Mouse (Mus musculus): ENCODE data around the gene Sall2.
A peak's percentile ranks its signal among the peaks of the same experiment; 100 is the strongest.
"Not testable (repeated sequence)": the region's sequence is repeated elsewhere in the genome, so short reads cannot be mapped to it uniquely, and the experiment has no call there.

The Sall2 gene

DNA sequence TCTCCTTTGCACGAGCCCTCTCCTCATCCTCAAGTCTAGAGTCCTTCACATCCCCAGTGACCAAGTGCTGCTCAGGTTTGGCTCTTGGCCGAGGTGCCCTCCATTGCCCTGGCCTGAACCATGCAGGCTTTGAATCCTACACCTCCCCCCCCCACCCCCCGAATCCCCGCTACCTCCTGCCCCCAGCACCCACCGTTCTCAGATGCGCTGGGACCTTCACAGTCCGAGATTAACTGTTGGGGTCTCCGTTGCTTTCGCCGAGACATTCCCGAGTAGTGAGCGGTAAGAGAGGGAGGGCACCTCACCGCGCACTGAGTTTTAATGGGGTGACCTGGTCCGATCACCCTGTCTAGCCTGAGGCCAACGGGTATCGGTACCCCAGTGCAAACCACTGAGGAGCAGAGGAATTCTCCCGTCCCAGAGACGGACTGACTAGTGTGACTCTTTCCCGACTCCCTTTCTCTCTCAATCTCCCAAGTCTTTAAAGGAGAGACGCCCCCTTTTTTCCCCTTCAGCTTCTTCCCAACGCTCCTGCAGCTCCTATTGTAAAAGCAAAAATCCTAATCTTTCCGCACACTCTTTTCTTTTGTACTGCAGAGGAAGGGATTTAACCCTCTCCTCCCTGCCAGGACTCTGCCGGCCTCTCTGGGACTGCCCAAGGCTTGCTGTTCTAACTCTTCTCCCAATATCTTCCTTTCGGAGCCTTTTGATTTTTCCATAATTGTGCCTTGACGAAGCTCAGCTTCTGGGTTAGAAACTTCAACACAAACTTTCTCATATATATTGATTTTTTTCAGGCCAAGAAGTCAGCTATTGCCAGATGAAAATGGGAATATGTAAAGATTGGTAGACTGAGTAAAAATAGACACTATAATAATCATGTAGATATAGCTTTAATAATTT is at the start of gene Sall2:
Gene Sall2 (minus strand): TSS at position 853 of the 903 bp plus-strand sequence.
- no peak for DNase-seq (ENCODE audit: low spot score in 2 of 2)

DNA sequence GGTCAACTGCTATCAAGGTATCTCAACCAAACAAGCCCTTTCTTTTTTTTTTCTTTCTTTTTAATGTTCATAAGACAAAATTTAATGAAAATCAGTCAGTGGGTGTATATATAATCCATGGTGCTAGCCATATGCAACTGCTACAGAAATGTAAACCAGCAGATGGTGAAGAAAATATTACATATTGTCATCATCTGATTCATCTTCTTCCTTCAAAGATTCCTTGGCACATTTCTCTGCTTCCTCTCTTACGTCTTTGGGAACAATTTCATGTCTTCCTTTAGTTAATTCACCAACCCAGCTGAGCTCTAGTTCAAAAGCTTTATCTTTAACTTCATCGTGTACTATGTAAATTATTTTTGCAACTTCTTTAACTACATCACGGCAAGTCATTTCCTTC is 40.2 kb upstream of the Sall2 start:
- no peak for DNase-seq (ENCODE audit: low spot score in 2 of 2)

DNA sequence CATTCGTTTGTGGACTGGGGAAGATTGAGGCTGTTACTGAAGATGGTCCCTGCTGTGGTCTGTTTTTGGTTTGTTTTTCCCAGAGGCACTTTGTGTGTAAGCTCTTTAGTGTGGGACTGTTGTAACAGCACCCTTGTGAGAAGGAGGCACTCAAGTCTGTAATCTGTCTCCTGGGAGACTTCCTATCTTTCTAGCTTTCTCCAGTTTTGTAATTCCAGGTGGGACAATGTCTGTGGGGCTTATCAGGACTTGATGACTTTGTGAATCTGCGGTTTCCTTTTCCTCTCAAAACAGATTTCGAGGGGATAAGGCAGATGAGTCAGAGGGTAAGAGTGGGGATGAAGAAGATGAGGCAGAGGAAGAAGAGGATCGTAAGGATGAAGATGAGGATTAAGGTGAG is 27.7 kb upstream of the Sall2 start, which contains the start of gene Olfr1513:
Gene Olfr1513 (minus strand): TSS at position 101 of the 400 bp plus-strand sequence.
- no peak for DNase-seq (ENCODE audit: low spot score in 2 of 2)

GRCm38 (mm10) chr14:52339512-52339852 is 10.9 kb upstream of the Sall2 start:
- DNase-seq (ENCODE audit: low spot score in 2 of 2), result no peak

GRCm38 (mm10) chr14:52338751-52339511 is 10.4 kb upstream of the Sall2 start:
- peak; percentile 74 to 83 for DNase-seq (ENCODE audit: low spot score in 2 of 2)

DNA sequence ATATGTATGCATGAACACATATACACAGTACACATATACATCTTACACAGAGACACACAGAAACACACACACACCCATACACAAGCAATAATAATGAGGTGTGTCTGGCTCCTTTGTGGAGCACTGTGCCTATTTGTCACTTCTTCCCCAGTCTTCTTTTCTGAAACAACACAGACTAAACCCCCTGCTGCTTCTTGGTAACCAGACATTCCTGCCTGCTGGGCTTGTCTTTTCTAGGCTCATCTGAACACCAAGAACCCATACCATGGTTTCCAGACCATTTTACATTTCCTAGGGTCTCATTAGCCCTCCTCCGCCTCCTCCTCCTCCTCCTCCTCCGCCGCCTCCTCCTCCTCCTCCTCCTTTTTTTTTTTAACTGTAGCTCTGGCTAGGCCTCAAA is 3.6 kb upstream of the Sall2 start:
- no peak for DNase-seq (ENCODE audit: low spot score in 2 of 2)

DNA sequence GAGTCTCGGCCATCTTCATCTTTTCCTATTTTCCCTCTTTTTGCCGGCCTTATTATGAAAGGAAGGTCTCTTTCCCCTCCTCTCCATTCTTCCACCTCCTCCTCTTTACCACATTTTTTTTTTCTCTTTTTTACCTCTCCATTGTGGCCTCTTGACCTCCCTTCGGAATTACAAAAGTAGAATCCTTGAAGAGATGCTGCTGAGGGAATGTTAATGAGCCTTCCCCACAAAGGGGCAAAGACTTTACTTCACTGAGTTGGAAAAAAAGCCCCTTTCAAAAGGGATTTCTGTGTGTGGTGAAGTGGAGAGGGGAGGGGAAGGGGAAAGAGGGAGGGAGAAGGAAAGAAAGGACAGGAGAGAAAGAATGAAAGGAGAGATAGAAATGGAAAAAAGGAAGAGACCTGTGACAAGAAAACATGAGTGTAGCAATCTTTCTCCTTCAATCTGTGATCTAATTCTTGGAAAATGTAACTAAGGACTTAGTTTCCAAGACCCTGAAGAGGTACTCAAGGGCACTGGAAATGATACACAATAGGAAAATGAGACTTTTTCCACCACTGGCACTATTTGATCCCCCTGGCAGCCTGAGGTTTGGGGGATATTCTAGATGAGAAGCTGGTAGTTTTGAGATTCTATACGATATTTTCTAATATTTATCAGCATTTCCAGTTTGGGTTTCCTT is 2.6 kb upstream of the Sall2 start:
- no peak for DNase-seq (ENCODE audit: low spot score in 2 of 2)

- DNase-seq (ENCODE audit: low spot score in 2 of 2), result no peak
Measured at GRCm38 (mm10) chr14:52327375-52327901, 1.1 kb downstream of the Sall2 start.

DNA sequence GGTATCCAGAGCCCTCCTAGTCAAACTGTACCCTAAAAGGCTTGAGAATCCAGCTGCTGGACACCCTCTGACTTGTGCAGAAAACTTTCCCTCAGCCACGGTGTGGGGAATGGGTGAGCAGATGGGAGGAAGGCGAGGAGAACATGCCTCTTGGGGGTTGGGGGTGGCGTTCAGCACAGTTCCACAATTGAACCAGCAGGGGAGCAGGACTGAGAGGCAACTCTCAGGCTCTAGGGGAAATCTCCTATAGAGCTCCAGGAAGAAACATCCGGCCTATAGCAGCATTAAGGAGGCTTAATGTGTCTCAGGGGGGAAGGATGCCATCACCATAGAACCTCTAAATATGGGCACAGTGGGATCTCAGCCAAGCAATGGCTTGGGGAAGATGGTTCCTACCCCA is 2.7 kb downstream of the Sall2 start:
- no peak for DNase-seq (ENCODE audit: low spot score in 2 of 2)

DNA sequence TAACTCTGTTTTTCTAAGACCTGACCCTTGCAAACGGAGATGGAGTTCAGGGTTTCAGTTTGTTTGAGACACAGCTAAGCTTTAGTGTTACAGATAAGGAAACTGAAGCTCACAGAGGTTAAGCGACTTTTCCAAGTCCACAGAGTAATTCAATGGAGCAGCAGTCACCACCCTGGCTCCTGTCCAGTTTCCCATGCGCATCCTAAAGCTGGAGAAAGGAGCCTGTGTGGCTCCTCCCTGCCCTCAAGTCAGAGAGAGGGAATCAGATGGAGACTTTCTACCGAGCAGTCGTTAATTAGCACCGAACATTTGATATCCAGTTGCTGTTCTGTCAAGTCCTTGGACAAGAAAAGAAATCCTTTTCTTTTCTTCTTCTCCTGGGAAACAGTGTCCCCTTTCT is 9.2 kb downstream of the Sall2 start:
- no peak for DNase-seq (ENCODE audit: low spot score in 2 of 2)

DNA sequence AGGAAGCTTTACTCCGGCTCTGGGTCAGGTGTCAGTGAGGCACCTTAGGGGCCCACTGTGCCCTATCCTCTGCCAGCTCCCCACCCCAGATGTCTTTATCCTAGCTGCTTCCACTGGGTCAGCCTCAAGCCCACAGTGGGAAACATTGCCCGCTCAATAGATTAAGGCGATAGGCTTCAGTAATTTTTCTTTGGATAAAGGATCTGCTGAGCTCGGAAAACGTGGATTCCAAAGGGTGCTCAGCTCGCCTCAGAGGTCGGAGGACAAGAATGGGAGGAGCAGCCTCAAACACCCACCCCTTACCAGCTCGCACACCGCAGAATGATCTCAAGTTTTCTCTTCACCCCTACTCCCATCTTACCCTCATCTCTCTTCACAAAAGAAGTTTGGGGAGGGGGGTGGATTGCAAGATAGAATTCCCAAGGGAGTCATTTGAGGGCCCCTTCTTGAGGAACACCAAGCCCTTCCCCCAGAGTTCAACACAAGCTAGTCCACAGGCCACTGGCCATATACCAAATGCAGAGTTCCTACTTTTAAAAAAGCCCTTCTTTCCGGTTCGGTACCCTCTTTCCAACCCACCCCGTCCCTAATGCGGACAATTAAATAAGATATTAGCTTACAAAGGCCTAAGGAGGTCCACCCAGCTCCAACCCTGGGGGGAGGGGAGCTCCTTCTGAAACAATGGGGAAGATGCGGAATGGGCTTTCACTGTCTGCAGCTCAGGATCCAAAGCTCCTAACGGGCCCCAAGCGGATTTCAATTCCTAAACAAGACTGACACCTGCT is 11.9 kb downstream of the Sall2 start:
- DNase-seq (ENCODE audit: low spot score in 2 of 2), result no peak

GRCm38 (mm10) chr14:52315792-52316440 is 12.6 kb downstream of the Sall2 start:
- peak; percentile 68 to 74 for DNase-seq (ENCODE audit: low spot score in 2 of 2)

DNA sequence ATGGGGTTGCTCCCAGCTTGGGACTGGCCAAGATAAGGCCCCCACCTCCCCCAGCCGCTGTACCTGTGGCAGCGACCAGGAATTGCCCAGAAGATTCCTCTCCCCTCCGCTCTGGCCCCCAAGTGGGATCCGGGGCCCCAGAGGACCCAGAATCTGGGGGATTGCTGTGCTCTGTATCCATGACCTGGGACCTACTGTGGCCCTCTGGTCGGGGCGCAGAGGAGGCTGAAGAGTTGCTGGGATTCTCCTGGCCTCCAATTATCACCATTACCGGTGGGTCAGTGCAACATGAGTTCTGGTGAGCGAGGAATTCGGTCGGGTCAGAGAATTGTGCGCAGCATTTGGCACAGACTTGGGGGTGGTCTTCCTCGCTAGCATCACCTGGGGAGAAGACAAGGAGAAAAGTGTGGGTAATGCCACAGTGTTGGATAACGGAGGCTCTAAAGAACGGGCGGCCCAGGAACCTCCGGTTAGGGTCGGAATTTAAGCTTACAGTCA is 13.2 kb downstream of the Sall2 start:
- no peak for DNase-seq (ENCODE audit: low spot score in 2 of 2)

- no peak for DNase-seq (ENCODE audit: low spot score in 2 of 2)
Measured at GRCm38 (mm10) chr14:52314808-52315150, 13.8 kb downstream of the Sall2 start.

GRCm38 (mm10) chr14:52313931-52314807 is 14.4 kb downstream of the Sall2 start:
- no peak for DNase-seq (ENCODE audit: low spot score in 2 of 2)

- DNase-seq (ENCODE audit: low spot score in 2 of 2), result no peak
Measured at GRCm38 (mm10) chr14:52310906-52311305, 17.7 kb downstream of the Sall2 start.

DNA sequence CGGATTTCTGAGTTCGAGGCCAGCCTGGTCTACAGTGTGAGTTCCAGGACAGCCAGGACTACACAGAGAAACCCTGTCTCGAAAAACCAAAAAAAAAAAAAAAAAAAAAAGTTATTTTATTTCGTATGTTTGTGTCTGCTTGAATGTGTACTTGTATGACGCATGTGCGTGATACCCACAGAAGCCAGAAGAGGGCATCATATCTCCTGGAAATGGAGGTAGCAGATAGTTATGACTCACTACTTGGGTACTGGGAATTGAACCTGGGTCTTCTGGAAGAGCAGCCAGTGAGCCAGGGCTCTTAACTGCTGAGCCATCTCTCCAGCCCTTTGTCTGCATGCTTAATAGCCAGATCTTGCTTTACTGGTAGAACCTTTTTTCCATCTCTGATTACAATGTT is 18.2 kb downstream of the Sall2 start:
- not testable (repeated sequence) for DNase-seq (ENCODE audit: low spot score in 2 of 2)

- DNase-seq (ENCODE audit: low spot score in 2 of 2), result no peak
Measured at GRCm38 (mm10) chr14:52306100-52306499, 22.5 kb downstream of the Sall2 start.

GRCm38 (mm10) chr14:52304644-52305271 is 23.8 kb downstream of the Sall2 start, which contains the start of gene Mettl3:
Gene Mettl3, minus strand, starts transcription at chr14:52305128.
- DNase-seq (ENCODE audit: low spot score in 2 of 2), result peak; percentile 94 to 96

Measured in right cerebral cortex, adult 2 months (tissue).